Mouse (Mus musculus) heart, postnatal 0 days (tissue): ENCODE measurements at regions not wholly inside any gene's neighbourhood (a gene's known extent, or its start where the extent isn't known, plus 50 kb on each side); places are given as distances from the start of the nearest gene placed in this dataset.
A peak's percentile ranks its signal among the peaks of the same experiment; 100 is the strongest.

Source experiments
- ATAC-seq: fragments of 200-750 bp; cut with Nextera tagmentation; 2 replicates; pipeline ENCODE4 v1.8.0; 2017; ENCODE audit warnings: low read depth, moderate number of reproducible peaks, moderate library complexity; ENCODE audit not compliant: insufficient read depth
- DNase-seq: peaks from one replicate; pipeline ENCODE4 v3.0.0-alpha.2; 2016; ENCODE audit warnings: low spot score
- H3K27ac ChIP-seq: fragments of 300-500 bp; sonication (generic); 2 replicates; pipeline ENCODE4 v1.5.1; 2014; ENCODE audit warnings: low read depth, mild to moderate bottlenecking
- H3K27me3 ChIP-seq: fragments of 300-500 bp; sonication (generic); 2 replicates; pipeline ENCODE4 v1.6.1; 2014; ENCODE audit warnings: low read length, mixed read lengths; ENCODE audit not compliant: control insufficient read depth, insufficient read depth
- H3K36me3 ChIP-seq: fragments of 300-500 bp; sonication (generic); replicated peaks from 2 replicates; pipeline ENCODE4 v1.6.1; 2014; ENCODE audit warnings: low read length, mixed read lengths; ENCODE audit not compliant: control insufficient read depth, insufficient read depth
- H3K4me1 ChIP-seq: fragments of 300-500 bp; sonication (generic); 2 replicates; pipeline ENCODE4 v1.6.1; 2014; ENCODE audit warnings: antibody characterized with exemption; ENCODE audit not compliant: control insufficient read depth, insufficient read depth
- H3K4me2 ChIP-seq: fragments of 300-500 bp; sonication (generic); 2 replicates; pipeline ENCODE4 v1.6.1; 2014; ENCODE audit warnings: low read depth, mild to moderate bottlenecking, low read length, moderate library complexity
- H3K4me3 ChIP-seq: fragments of 300-500 bp; sonication (generic); 2 replicates; pipeline ENCODE4 v1.5.1; 2014; ENCODE audit warnings: low read depth, low read length
- H3K9ac ChIP-seq: fragments of 300-500 bp; sonication (generic); replicated peaks from 2 replicates; pipeline ENCODE4 v1.6.1; 2014; ENCODE audit warnings: low read depth, low read length, mixed read lengths
- H3K9me3 ChIP-seq: fragments of 300-500 bp; sonication (generic); replicated peaks from 2 replicates; pipeline ENCODE4 v1.6.1; 2016; ENCODE audit warnings: low read length; ENCODE audit not compliant: control insufficient read depth
- CTCF ChIP-seq: IDR thresholded peaks from 2 replicates; pipeline ENCODE4 v1.5.1; 2016; ENCODE audit warnings: antibody characterized with exemption, control low read depth, low read depth
- EP300 ChIP-seq: IDR thresholded peaks from 2 replicates; pipeline ENCODE4 v1.6.1; 2016; ENCODE audit warnings: antibody characterized with exemption, low read depth
- WGBS: fragments of 180-500 bp; shearing (Covaris S2); extraction: QIAGEN DNeasy Blood & Tissue Kit; methylation state at CpG from one replicate; pipeline ENCODE4 v1.1.7; 2014; 5-methylcytosine and 5-hydroxymethylcytosine counted together

GRCm38 (mm10) chr3:41857446-41857845 lies 115.0 kb downstream of the D3Ertd751e start:
- no peaks in the 10 kb centered on the region for H3K4me1 ChIP-seq
- no peak overlapping the region for H3K9ac ChIP-seq
- WGBS = 62% methylated on average over 2 of the region's 2 CpGs
- no peak overlapping the region for H3K4me2 ChIP-seq
- H3K9me3 ChIP-seq = no peaks in the 10 kb centered on the region
- no peak overlapping the region for H3K4me3 ChIP-seq
- H3K36me3 ChIP-seq = no peaks in the 10 kb centered on the region
- ATAC-seq = no peak
- DNase-seq = no peak
- H3K27ac ChIP-seq = no peak overlapping the region
- no peaks in the 10 kb centered on the region for H3K27me3 ChIP-seq
- TF ChIP-seq CTCF (no peak), EP300 (no peak)

- TF ChIP-seq CTCF = no peak
- TF ChIP-seq EP300 = no peak
- ATAC-seq (no peak), DNase-seq (no peak)
- Histone ChIP-seq H3K4me3 (no peak overlapping the region), H3K27ac (no peak overlapping the region), H3K9ac (no peak overlapping the region), H3K36me3 (no peaks in the 10 kb centered on the region), H3K4me1 (no peaks in the 10 kb centered on the region), H3K27me3 (no peaks in the 10 kb centered on the region), H3K9me3 (no peaks in the 10 kb centered on the region), H3K4me2 (no peak overlapping the region)
Measured at GRCm38 (mm10) chr3:41862674-41863073, 120.3 kb downstream of the D3Ertd751e start.

- ATAC-seq (no peak), DNase-seq (no peak)
- TF ChIP-seq CTCF (no peak), EP300 (no peak)
Measured at GRCm38 (mm10) chr3:41908952-41909351, 166.5 kb downstream of the D3Ertd751e start.

GRCm38 (mm10) chr3:41913190-41913589 lies 170.8 kb downstream of the D3Ertd751e start:
- 57% methylated on average over 2 of the region's 2 CpGs for WGBS
- Histone ChIP-seq H3K4me3 (no peak overlapping the region), H3K9me3 (no peaks in the 10 kb centered on the region), H3K36me3 (no peaks in the 10 kb centered on the region), H3K4me1 (no peaks in the 10 kb centered on the region), H3K9ac (no peak overlapping the region), H3K4me2 (no peak overlapping the region), H3K27me3 (no peaks in the 10 kb centered on the region), H3K27ac (no peak overlapping the region)
- DNase-seq (no peak), ATAC-seq (no peak)
- TF ChIP-seq EP300 (no peak), CTCF (no peak)

More at GRCm38 (mm10) chr3:41908952-41909351, 166.5 kb downstream of the D3Ertd751e start:
- H3K4me3 ChIP-seq = no peak overlapping the region
- H3K4me1 ChIP-seq = no peaks in the 10 kb centered on the region
- H3K27ac ChIP-seq = no peak overlapping the region
- 73% methylated on average over 6 of the region's 6 CpGs for WGBS
- H3K27me3 ChIP-seq = no peaks in the 10 kb centered on the region
- no peaks in the 10 kb centered on the region for H3K9me3 ChIP-seq
- no peaks in the 10 kb centered on the region for H3K36me3 ChIP-seq
- no peak overlapping the region for H3K9ac ChIP-seq
- no peak overlapping the region for H3K4me2 ChIP-seq

GRCm38 (mm10) chr3:41939843-41940242 lies 197.4 kb downstream of the D3Ertd751e start:
- no peak overlapping the region for H3K4me2 ChIP-seq
- no peak overlapping the region for H3K9ac ChIP-seq
- H3K9me3 ChIP-seq = no peaks in the 10 kb centered on the region
- WGBS = 45% methylated on average over 4 of the region's 4 CpGs
- ATAC-seq (no peak), DNase-seq (no peak)
- 0 out of 2 replicates have a peak, but pooled peaks cover 4% of the 10 kb centered on the region for H3K4me1 ChIP-seq
- no peak overlapping the region for H3K4me3 ChIP-seq
- TF ChIP-seq EP300 (no peak), CTCF (peak; percentile 34)
- no peaks in the 10 kb centered on the region for H3K27me3 ChIP-seq
- no peak overlapping the region for H3K27ac ChIP-seq
- H3K36me3 ChIP-seq = no peaks in the 10 kb centered on the region

GRCm38 (mm10) chr3:41942964-41943363 lies 200.6 kb downstream of the D3Ertd751e start:
- Histone ChIP-seq H3K9ac (no peak overlapping the region), H3K36me3 (no peaks in the 10 kb centered on the region), H3K4me2 (no peak overlapping the region), H3K27ac (no peak overlapping the region), H3K27me3 (no peaks in the 10 kb centered on the region), H3K4me1 (0 out of 2 replicates have a peak, but pooled peaks cover 4% of the 10 kb centered on the region), H3K9me3 (no peaks in the 10 kb centered on the region), H3K4me3 (no peak overlapping the region)
- TF ChIP-seq EP300 = no peak
- TF ChIP-seq CTCF = no peak
- ATAC-seq (peak; percentile 70), DNase-seq (peak; percentile 49)
- WGBS = 9% methylated on average over 6 of the region's 6 CpGs
